Mouse (Mus musculus) liver, adult 10 weeks (tissue): Measurements from ENCODE around the gene Ercc8. TPM values are rescaled to one million over a fixed set of nuclear protein-coding genes. Genes with fewer than 3 reads are reported as not detected.

ENCODE experiments used
- polyA plus RNA-seq: library from polyadenylated mRNA; stranded (reverse); fragments of 350-450 nt; fragmentation: Illumina TruSeq; extraction: RNeasy Lipid Tissue Mini Kit (QIAGEN cat#74804); gene quantifications from one replicate; pipeline ENCODE4 v1.2.3, GENCODE M21; 2014; ENCODE audit warnings: low read depth, low replicate concordance

The Ercc8 gene
- polyA plus RNA-seq: 2.8 TPM

GRCm38 (mm10) chr13:108158465-108159240 lies at the start of gene Ercc8, which contains the start of gene Ndufaf2:
Gene Ercc8, plus strand, starts transcription at chr13:108158731.
Gene Ndufaf2, minus strand, starts transcription at chr13:108158623.

GRCm38 (mm10) chr13:108214081-108214484 lies 55.6 kb downstream of the Ercc8 start, which contains the start of gene Elovl7:
Gene Elovl7, plus strand, starts transcription at chr13:108214404.

Other genes with a start within 250 kb of the Ercc8 start
- 57.1 TPM for gene Smim15, start 114.3 kb upstream of the Ercc8 start, polyA plus RNA-seq
- 49.1 TPM for gene Ndufaf2, start 108 bp upstream of the Ercc8 start, polyA plus RNA-seq
- gene Elovl7, start 55.7 kb downstream of the Ercc8 start, polyA plus RNA-seq: 0.93 TPM
- gene Depdc1b, start 157.6 kb downstream of the Ercc8 start, polyA plus RNA-seq: not detected